Mouse (Mus musculus) midbrain, embryonic 13.5 days (tissue): ENCODE data around the gene Zfp654. TPM values are rescaled to one million over a fixed set of nuclear protein-coding genes. Genes with fewer than 3 reads are reported as not detected.

ENCODE experiments used
- ATAC-seq: fragments of 200-750 bp; cut with Nextera tagmentation; 2 replicates; pipeline ENCODE4 v1.8.0; 2017; ENCODE audit warnings: mild to moderate bottlenecking, moderate TSS enrichment, moderate library complexity
- H3K27ac ChIP-seq: fragments of 300-500 bp; sonication (generic); 2 replicates; pipeline ENCODE4 v1.5.1; 2015; ENCODE audit warnings: inconsistent platforms, mild to moderate bottlenecking, moderate library complexity
- H3K27me3 ChIP-seq: fragments of 300-500 bp; sonication (generic); 2 replicates; pipeline ENCODE4 v1.6.1; 2015; ENCODE audit warnings: mild to moderate bottlenecking, inconsistent platforms
- H3K36me3 ChIP-seq: fragments of 300-500 bp; sonication (generic); 2 replicates; pipeline ENCODE4 v1.6.1; 2015; ENCODE audit warnings: mild to moderate bottlenecking, inconsistent platforms
- H3K4me1 ChIP-seq: fragments of 300-500 bp; sonication (generic); replicated peaks from 2 replicates; pipeline ENCODE4 v1.6.1; 2015; ENCODE audit warnings: inconsistent platforms
- H3K4me2 ChIP-seq: fragments of 300-500 bp; sonication (generic); replicated peaks from 2 replicates; pipeline ENCODE4 v1.6.1; 2015; ENCODE audit warnings: moderate library complexity, mild to moderate bottlenecking, inconsistent platforms
- H3K4me3 ChIP-seq: fragments of 300-500 bp; sonication (generic); replicated peaks from 2 replicates; pipeline ENCODE4 v1.5.1; 2015; ENCODE audit warnings: mild to moderate bottlenecking, inconsistent platforms
- H3K9ac ChIP-seq: fragments of 300-500 bp; sonication (generic); replicated peaks from 2 replicates; pipeline ENCODE4 v1.6.1; 2015; ENCODE audit warnings: mild to moderate bottlenecking, inconsistent platforms
- H3K9me3 ChIP-seq: fragments of 300-500 bp; sonication (generic); 2 replicates; pipeline ENCODE4 v1.6.1; 2016; ENCODE audit warnings: mild to moderate bottlenecking, inconsistent platforms
- WGBS: fragments of 180-500 bp; shearing (Covaris S2); methylation state at CpG from one replicate; pipeline ENCODE4 v1.1.7; 2015; 5-methylcytosine and 5-hydroxymethylcytosine counted together
- polyA plus RNA-seq: library from polyadenylated mRNA; unstranded; fragments of >200 nt; fragmentation: Nextera tagmentation; extraction: Ambion mirVana; gene quantifications from 2 replicates; pipeline ENCODE4 v1.2.1, GENCODE M21; 2015

Zfp654 gene
- polyA plus RNA-seq, 1 experiment from 2014 or later, result 6.8 TPM

DNA sequence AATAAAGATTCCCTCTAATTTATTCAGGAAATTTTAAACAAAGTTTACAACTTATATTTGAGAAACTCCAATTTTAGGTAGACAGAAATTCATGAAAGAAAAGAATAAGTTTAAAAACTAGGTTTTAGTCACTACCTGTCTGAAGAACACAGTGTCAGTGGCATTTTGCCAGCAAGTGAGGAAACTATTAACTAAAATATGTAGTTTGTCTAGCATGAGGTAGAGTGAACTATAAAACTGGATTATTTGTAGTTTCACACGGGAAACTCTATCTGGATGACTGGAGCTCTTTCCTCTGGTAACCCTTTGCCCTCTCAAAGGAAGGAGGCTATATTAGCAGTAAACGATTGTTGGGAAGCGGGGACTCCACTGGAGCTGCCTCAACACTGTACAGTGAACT lies 48.4 kb downstream of the Zfp654 start:
- ATAC-seq, result no peak
- 92% methylated on average over 3 of the region's 3 CpGs for WGBS
- no peak overlapping the region for H3K27ac ChIP-seq
- no peak overlapping the region for H3K4me3 ChIP-seq
- H3K27me3 ChIP-seq, result no peaks in the 10 kb centered on the region
- H3K4me1 ChIP-seq, result no peaks in the 10 kb centered on the region
- H3K9me3 ChIP-seq, result no peaks in the 10 kb centered on the region
- H3K36me3 ChIP-seq, result peaks cover 15% of the 10 kb centered on the region
- no peak overlapping the region for H3K9ac ChIP-seq
- H3K4me2 ChIP-seq, result no peak overlapping the region

DNA sequence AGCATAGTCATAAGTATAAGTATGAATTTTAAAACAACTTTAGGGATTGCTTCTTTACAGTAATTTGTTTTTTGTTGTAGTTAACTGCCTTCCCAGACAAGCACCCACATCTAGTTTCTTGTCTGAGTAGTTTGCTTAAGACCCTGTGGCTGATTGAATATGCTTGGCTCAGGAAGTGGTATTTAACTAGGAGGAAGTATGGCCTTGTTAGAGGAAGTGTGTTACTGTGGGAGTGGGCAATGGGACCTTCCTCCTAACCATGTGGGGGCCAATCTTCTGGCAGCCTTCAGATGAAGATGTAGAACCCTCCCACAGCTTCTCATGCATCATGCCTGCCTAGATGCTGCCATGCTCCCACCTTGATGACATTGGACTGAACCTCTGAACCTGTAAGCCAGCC lies 49.8 kb downstream of the Zfp654 start:
- H3K36me3 ChIP-seq, result peaks cover 15% of the 10 kb centered on the region
- no peak overlapping the region for H3K4me2 ChIP-seq
- no peak for ATAC-seq
- H3K27me3 ChIP-seq, result no peaks in the 10 kb centered on the region
- no peaks in the 10 kb centered on the region for H3K4me1 ChIP-seq
- H3K27ac ChIP-seq, result no peak overlapping the region
- H3K9ac ChIP-seq, result no peak overlapping the region
- no peak overlapping the region for H3K4me3 ChIP-seq
- H3K9me3 ChIP-seq, result no peaks in the 10 kb centered on the region

DNA sequence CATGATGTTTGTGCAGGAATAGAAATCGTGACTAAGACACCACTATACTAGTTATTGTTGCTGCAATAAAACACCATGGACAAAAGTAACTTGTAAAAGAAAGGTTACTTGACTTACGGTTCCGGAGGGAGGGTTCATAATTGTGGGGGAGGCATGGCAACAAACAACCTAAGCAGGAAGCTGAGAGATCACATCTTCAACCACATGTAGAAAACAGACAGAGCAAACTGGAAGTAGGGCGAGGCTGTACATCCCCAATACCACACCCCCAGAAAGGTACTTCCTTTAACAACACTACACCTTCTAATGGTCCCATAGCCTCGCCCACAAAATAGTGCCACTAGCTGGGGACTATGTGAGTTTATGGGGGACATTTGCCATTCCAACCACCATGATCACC lies 51.1 kb downstream of the Zfp654 start:
- Histone ChIP-seq H3K9ac (no peak overlapping the region), H3K4me1 (no peaks in the 10 kb centered on the region), H3K4me3 (no peak overlapping the region), H3K9me3 (no peaks in the 10 kb centered on the region), H3K27me3 (no peaks in the 10 kb centered on the region), H3K27ac (no peak overlapping the region), H3K36me3 (peaks cover 9% of the 10 kb centered on the region), H3K4me2 (no peak overlapping the region)
- no peak for ATAC-seq
- 92% methylated on average over 5 of the region's 5 CpGs for WGBS

DNA sequence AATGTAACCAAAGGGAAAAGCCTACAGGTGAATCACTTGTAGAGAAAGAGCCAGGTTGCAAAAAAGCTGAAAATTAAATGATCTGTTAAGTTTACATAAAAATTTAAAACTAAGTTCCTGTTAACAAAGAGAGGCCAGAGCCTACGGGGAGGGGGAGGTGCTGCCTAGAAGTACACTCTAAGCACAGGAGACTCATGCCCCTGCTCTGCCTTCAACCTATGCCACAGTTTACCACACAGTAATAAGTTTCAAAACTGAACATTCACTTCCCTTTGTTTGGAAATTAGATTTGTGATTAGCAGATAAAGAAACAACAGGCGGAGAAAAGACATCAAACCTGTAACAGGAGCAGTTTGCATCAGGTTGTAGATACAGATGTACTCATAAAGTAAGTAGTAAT lies 56.6 kb downstream of the Zfp654 start:
- WGBS, result 94% methylated on average over 2 of the region's 2 CpGs
- no peak overlapping the region for H3K4me2 ChIP-seq
- H3K4me3 ChIP-seq, result no peak overlapping the region
- no peak overlapping the region for H3K9ac ChIP-seq
- H3K36me3 ChIP-seq, result no peaks in the 10 kb centered on the region
- no peak for ATAC-seq
- H3K27ac ChIP-seq, result no peak overlapping the region
- H3K9me3 ChIP-seq, result no peaks in the 10 kb centered on the region
- no peaks in the 10 kb centered on the region for H3K27me3 ChIP-seq
- H3K4me1 ChIP-seq, result no peaks in the 10 kb centered on the region

DNA sequence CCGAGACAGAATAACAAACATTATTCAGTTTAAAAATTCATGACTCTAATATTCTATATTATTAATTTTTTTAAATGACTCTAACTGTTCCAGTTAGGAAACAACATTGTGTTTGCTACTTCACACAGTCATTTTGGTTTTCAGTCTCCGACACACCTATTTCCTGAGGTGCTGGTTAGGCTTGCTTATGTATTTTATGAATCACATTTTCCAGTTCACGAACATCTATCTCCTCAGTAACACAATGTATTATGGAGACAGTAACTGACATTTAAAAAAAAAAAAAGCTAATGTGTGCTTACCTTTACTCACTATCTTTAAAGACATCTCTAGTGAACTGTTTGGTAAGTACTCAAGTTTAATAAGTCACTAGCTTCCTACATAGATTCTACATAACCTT lies 61.7 kb downstream of the Zfp654 start:
- ATAC-seq, result no peak
- Histone ChIP-seq H3K27ac (no peak overlapping the region), H3K9ac (no peak overlapping the region), H3K36me3 (peaks cover 16% of the 10 kb centered on the region), H3K27me3 (no peaks in the 10 kb centered on the region), H3K9me3 (no peaks in the 10 kb centered on the region), H3K4me1 (no peaks in the 10 kb centered on the region), H3K4me3 (no peak overlapping the region), H3K4me2 (no peak overlapping the region)
- WGBS, result 95% methylated on average over 3 of the region's 3 CpGs

DNA sequence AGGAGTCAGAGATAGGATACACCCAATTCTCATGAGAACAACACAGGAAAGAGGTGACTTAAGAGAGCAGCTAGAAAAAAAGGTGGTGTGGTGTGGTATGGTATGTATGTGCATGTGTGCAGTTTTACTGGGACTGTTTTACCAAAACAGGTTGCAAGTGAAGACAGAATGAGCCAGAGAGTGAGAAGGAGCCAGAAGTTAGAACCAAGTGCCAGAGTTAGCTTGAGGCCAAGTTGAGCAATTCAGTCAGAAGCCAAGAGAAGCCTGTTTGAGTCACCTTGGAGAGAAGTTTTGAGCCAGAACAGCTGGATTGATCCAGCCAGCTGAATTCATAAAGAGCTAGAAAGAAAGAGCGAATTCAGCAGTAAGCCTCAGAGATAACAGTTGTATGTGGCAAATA lies 75.9 kb downstream of the Zfp654 start:
- ATAC-seq, result no peak
- Histone ChIP-seq H3K27ac (no peak overlapping the region), H3K4me3 (no peak overlapping the region), H3K9me3 (no peaks in the 10 kb centered on the region), H3K4me1 (no peaks in the 10 kb centered on the region), H3K36me3 (0 out of 2 replicates have a peak, but pooled peaks cover 4% of the 10 kb centered on the region), H3K4me2 (no peak overlapping the region), H3K27me3 (peaks cover 6% of the 10 kb centered on the region; the same call in 1 of the 2 replicates), H3K9ac (no peak overlapping the region)
- 87% methylated on average over 1 of the region's 1 CpGs for WGBS

DNA sequence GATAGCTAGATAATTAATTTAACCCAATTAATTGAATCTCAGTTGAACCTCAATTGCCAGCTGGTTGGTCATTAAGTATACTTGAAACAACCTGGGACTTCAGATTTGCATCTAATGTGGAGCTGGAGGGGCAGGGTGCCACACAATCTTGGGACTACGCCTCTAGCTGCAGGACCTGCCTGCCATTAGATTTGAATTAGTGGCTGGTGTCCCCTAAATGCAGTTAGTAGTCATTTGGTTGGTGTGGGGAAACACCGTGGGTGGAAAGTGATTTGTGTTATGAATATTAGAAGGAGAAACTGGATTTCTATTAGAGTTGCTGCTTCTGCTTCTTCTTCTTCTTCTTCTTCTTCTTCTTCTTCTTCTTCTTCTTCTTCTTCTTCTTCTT lies 80.0 kb downstream of the Zfp654 start:
- Histone ChIP-seq H3K27me3 (peaks cover 6% of the 10 kb centered on the region; the same call in 1 of the 2 replicates), H3K4me1 (peaks cover 13% of the 10 kb centered on the region), H3K9ac (peak overlapping the region; percentile 83; the same call in 1 of the 2 replicates), H3K27ac (peak overlapping the region; percentile 85; the same call in 1 of the 2 replicates), H3K4me3 (peak overlapping the region; percentile 78), H3K36me3 (peaks cover 6% of the 10 kb centered on the region), H3K9me3 (no peaks in the 10 kb centered on the region), H3K4me2 (peak overlapping the region; percentile 55)
- WGBS, result 87% methylated on average over 2 of the region's 2 CpGs
- no peak for ATAC-seq

DNA sequence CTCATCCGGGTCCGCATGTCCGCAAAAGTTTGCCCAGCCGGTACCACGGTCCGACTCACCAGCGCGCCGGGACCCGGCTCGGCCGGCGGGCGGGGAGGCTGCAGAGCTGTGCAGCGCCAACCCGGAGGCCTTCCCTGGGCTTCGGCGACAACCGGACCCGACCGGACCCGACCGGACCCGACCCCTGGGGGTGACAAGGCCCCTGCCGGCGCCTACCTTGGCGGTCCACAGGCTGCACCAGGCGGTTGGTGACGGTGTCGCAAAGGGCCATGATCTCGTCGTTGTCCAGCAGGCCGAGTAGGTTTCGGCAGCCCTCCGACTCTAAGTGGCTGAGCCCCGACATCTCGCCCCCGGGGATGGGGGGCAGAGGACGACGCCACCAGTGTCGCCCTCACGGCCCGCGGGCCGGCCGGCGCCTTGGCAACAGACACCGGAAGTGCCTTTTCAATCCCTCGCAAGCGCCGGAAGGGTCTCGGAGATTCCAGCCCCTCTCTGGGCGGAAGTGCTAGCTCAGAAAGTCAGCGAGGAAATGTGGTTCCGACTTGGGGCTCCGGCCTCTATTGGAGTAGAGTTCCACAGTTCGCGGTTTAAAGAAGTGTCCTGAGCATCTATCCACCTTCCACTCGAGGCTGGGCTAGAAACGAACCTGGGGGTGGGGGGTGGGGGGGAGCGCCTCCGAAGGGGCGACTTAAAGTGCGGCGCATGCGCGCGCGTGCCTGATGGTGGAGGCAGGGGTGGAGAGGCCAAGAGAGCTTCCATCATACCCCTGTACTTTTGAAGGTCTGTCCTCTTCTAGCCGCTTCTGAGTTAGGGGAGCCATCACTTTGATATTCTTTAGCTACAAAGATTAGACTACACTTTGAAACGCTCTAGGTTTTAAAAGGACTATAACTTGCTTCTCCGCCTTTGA lies 80.7 kb downstream of the Zfp654 start, which contains the start of gene 4930453N24Rik:
Gene 4930453N24Rik (minus strand): TSS at position 641 of the 910 bp plus-strand sequence.
- Histone ChIP-seq H3K27ac (peak within 1 kb of the TSS; percentile 85), H3K4me3 (peak within 1 kb of the TSS; percentile 78), H3K36me3 (peaks cover 12% of the 10 kb centered on the region), H3K4me2 (peak within 1 kb of the TSS; percentile 55), H3K4me1 (peaks cover 13% of the 10 kb centered on the region), H3K9me3 (no peaks in the 10 kb centered on the region), H3K9ac (peak within 1 kb of the TSS; percentile 83), H3K27me3 (peaks cover 6% of the 10 kb centered on the region; the same call in 1 of the 2 replicates)
- peak; percentile 97 for ATAC-seq
- 2% methylated on average over 69 of the region's 72 CpGs for WGBS

DNA sequence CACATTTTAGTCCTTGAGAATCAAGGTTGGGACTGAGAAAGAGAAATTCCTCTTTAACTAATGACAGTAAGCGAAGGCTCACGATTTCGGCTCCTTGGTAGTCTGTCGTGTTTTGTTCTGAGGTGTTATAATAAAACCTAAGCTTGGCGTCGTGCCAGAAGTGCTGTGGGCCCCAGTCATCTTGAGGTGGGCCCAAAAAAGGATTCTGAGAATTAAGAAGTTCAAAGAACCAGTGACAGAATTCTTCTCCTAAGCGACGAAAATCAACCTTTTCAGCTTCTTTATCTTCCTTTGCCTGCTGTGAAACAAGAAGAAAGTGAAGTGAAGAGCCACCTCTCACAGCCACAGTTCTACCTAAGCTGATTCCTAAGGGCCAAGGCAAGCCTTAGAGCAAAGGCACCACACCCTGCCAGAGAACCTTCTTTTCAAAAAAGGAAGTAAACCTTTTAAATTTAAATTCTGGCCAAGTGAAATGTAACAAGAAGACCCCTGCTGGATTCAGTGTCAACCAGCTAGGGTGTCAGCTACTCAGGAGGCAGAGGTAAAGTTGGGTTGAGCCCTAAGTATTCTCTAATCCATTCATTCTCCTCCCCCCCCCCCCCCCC lies 84.7 kb downstream of the Zfp654 start:
- no peak for ATAC-seq
- H3K9ac ChIP-seq, result no peak overlapping the region

DNA sequence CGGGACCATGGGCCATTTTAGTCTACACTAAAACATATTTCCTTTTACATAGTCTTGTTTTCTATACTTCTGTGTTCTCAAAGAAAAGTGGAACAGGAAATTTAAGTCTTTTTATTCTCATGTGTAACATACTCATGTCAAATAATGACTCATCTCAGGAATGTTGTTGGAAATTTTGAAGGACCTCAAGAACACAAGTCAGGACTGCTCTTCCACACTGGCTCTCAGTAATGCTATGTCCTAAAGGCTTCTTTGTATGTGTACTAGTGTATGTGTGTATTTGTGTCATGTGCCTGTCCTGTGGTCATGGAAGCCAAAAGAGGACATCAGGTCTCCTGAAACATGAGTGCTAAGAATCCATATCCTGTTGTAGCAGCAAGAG lies 92.2 kb downstream of the Zfp654 start:
- Histone ChIP-seq H3K4me3 (no peak overlapping the region), H3K4me2 (no peak overlapping the region), H3K4me1 (no peaks in the 10 kb centered on the region), H3K27me3 (no peaks in the 10 kb centered on the region), H3K27ac (no peak overlapping the region), H3K9ac (no peak overlapping the region), H3K36me3 (peaks cover 27% of the 10 kb centered on the region), H3K9me3 (0 out of 2 replicates have a peak, but pooled peaks cover 7% of the 10 kb centered on the region)
- 92% methylated on average over 1 of the region's 1 CpGs for WGBS
- no peak for ATAC-seq

More for the DNA sequence above, 84.7 kb downstream of the Zfp654 start:
- Histone ChIP-seq H3K36me3 (peaks cover 40% of the 10 kb centered on the region), H3K4me1 (peaks cover 13% of the 10 kb centered on the region), H3K9me3 (0 out of 2 replicates have a peak, but pooled peaks cover 7% of the 10 kb centered on the region), H3K27me3 (no peaks in the 10 kb centered on the region), H3K4me3 (no peak overlapping the region), H3K4me2 (no peak overlapping the region), H3K27ac (no peak overlapping the region)
- 96% methylated on average over 8 of the region's 8 CpGs for WGBS

DNA sequence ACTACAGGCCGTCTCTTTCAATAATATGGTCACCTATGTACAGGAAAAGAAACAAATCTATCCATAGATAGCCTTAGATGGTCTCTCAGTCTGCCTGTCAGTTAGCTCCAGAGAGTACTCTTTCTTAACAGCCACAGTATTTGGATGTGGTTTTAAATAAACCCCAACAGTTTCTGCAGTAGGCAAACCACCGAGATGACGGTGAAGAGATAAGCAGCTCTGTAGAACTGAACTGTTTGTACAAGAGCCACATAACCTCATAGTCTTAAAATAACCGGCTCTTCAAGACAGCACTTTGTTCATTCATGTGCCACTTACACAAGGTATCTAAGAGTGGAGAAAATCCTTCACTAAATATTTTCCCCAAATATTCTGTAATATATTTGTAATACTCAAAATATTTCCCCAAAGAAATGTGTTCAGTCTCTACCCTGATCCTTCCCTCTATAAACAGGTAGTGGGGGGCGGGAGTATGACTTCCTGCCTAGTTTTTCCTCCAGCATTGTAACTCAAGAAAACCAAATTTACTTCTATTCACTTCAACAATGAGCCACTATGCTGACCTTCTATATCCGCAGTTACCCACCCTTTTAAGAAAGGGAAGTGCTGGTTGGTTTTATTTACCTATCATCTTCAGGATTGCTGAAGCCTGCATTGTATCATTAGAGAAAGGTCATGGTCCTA lies 92.7 kb downstream of the Zfp654 start:
- Histone ChIP-seq H3K27ac (no peak overlapping the region), H3K4me2 (no peak overlapping the region), H3K9me3 (0 out of 2 replicates have a peak, but pooled peaks cover 7% of the 10 kb centered on the region), H3K4me1 (no peaks in the 10 kb centered on the region), H3K27me3 (no peaks in the 10 kb centered on the region), H3K36me3 (peaks cover 25% of the 10 kb centered on the region), H3K4me3 (no peak overlapping the region), H3K9ac (no peak overlapping the region)
- no peak for ATAC-seq
- 92% methylated on average over 6 of the region's 6 CpGs for WGBS
